Comparison of ENCODE assay signal across 16 mouse cellular contexts in the genomic region with DNA sequence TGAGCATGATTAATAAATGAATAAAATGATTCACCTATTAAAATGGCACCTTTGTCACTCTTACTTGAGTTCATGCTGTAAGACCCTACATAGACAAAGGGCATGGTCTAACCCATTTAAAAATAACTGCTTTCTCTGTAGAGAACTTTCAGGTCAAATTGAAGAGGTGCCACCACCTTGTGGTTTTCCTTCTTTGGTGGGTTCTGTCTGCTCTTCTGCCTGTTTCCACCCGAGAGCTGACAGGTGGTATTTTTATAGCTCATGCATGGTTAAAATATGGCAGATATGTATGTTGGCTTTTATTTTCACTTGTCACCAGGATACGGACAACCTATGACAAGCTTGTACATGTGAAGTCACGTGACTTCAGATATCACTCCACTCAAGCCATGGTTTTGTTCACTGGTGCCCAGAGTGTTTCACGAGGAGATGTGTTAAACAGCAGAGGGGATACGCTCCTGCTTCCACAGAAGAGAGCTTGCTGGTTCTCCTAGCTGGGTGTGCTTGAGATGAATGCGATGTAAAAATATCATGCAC.
"Had no signal": no experiment of that assay in that cellular context is flagged by ENCODE, and none has a peak within 500 bp of the region (broad histone marks: within the 10 kb centered on the region; RNA-seq: fewer than 3 reads in every experiment).

No protein-coding gene starts in this region.

- H3K4me3 ChIP-seq: midbrain, embryonic 10.5 days; neural tube, embryonic 12.5 days had no signal

- DNase-seq: lung, adult 18-20 months; lung, embryonic 14.5 days; lung, postnatal 10 days; lung, postnatal 4 days; midbrain, embryonic 14.5 days; retina, postnatal 1 day; right cerebral cortex, adult 18-20 months; right cerebral cortex, postnatal 25 days; right cerebral cortex, postnatal 4 days; spleen, adult 18-20 months; thymus, adult 18-20 months; thymus, postnatal 36 days had no signal

- H3K9me3 ChIP-seq: midbrain, embryonic 10.5 days; neural tube, embryonic 12.5 days had no signal

- H3K4me2 ChIP-seq: lung, embryonic 14.5 days; neural tube, embryonic 12.5 days had no signal

- ATAC-seq: midbrain, embryonic 16.5 days had no signal

- H3K9ac ChIP-seq: liver, embryonic 14.5 days; lung, embryonic 14.5 days; neural tube, embryonic 12.5 days had no signal

- H3K27ac ChIP-seq: liver, embryonic 14.5 days; midbrain, embryonic 10.5 days; neural tube, embryonic 12.5 days had no signal

- H3K27me3 ChIP-seq: neural tube, embryonic 12.5 days had no signal

- H3K36me3 ChIP-seq: midbrain, embryonic 10.5 days; neural tube, embryonic 12.5 days had no signal
